Mouse (Mus musculus) CD4-positive, CD25-positive, alpha-beta regulatory T cell, adult 4 months (primary cell): ENCODE data around the gene Hist1h3d. TPM values are rescaled to one million over a fixed set of nuclear protein-coding genes. Genes with fewer than 3 reads are reported as not detected.
"Not testable (repeated sequence)": the region's sequence is repeated elsewhere in the genome, so short reads cannot be mapped to it uniquely, and the experiment has no call there.

Source experiments
- ATAC-seq: one replicate; pipeline ENCODE4 v1.8.0; 2017
- polyA plus RNA-seq, 2 experiments: library from polyadenylated mRNA; unstranded; fragments of 100-300 nt; shearing (Covaris generic); gene quantifications; one replicate each; pipeline ENCODE4 v1.2.1; 2017

Hist1h3d gene
- polyA plus RNA-seq, 2 experiments from 2014 or later = not detected

GRCm38 (mm10) chr13:23585442-23586098, 10.0 kb downstream of the Hist1h3d start:
- peak; percentile 79 for ATAC-seq

GRCm38 (mm10) chr13:23586099-23586939, 10.8 kb downstream of the Hist1h3d start:
- ATAC-seq = no peak

GRCm38 (mm10) chr13:23586940-23587225, 11.3 kb downstream of the Hist1h3d start:
- no peak for ATAC-seq

- ATAC-seq = no peak
These were observed 15.6 kb downstream of the Hist1h3d start for GRCm38 (mm10) chr13:23591206-23591605.

- ATAC-seq = not testable (repeated sequence)
These were observed 16.3 kb downstream of the Hist1h3d start for GRCm38 (mm10) chr13:23591886-23592285.

GRCm38 (mm10) chr13:23592614-23593013, 17.1 kb downstream of the Hist1h3d start:
- ATAC-seq = no peak

- ATAC-seq = peak; percentile 45
These were observed 17.6 kb downstream of the Hist1h3d start for GRCm38 (mm10) chr13:23593051-23593770.

GRCm38 (mm10) chr13:23595185-23595584, 19.6 kb downstream of the Hist1h3d start:
- no peak for ATAC-seq

GRCm38 (mm10) chr13:23595622-23596372, 20.2 kb downstream of the Hist1h3d start:
- ATAC-seq = no peak

GRCm38 (mm10) chr13:23597957-23598356, 22.4 kb downstream of the Hist1h3d start:
- ATAC-seq = peak; percentile 84

GRCm38 (mm10) chr13:23603182-23603699, 27.7 kb downstream of the Hist1h3d start:
- ATAC-seq = no peak

GRCm38 (mm10) chr13:23604452-23604851, 28.9 kb downstream of the Hist1h3d start:
- ATAC-seq = no peak

- ATAC-seq = no peak
These were observed 29.5 kb downstream of the Hist1h3d start for GRCm38 (mm10) chr13:23605052-23605451.

- no peak for ATAC-seq
These were observed 33.6 kb downstream of the Hist1h3d start for GRCm38 (mm10) chr13:23609209-23609608.

GRCm38 (mm10) chr13:23609844-23610243, 34.3 kb downstream of the Hist1h3d start:
- ATAC-seq = no peak

- ATAC-seq = no peak
These were observed 34.8 kb downstream of the Hist1h3d start for GRCm38 (mm10) chr13:23610393-23610792.

- ATAC-seq = no peak
These were observed 36.1 kb downstream of the Hist1h3d start for GRCm38 (mm10) chr13:23611638-23612037.

- no peak for ATAC-seq
These were observed 44.6 kb downstream of the Hist1h3d start for GRCm38 (mm10) chr13:23620056-23620732.

- ATAC-seq = peak; percentile 83
These were observed 45.4 kb downstream of the Hist1h3d start, which contains the start of gene Hist1h2be for GRCm38 (mm10) chr13:23620733-23621531. Gene Hist1h2be (minus strand): TSS chr13:23621124.

GRCm38 (mm10) chr13:23621532-23622174, 46.1 kb downstream of the Hist1h3d start:
- ATAC-seq = peak; percentile 72
